Mouse (Mus musculus) gastrocnemius, adult 2 months (tissue): ENCODE results near the gene Hmox1. TPM values are rescaled to one million over a fixed set of nuclear protein-coding genes. Genes with fewer than 3 reads are reported as not detected.

Experiments
- DNase-seq: peaks from one replicate; pipeline ENCODE4 v3.0.0; 2022
- H3K27ac ChIP-seq: fragments of 200-600 bp; 2 replicates; pipeline ENCODE4 v1.8.1; 2022; ENCODE audit warnings: mild to moderate bottlenecking
- H3K4me3 ChIP-seq: fragments of 200-600 bp; 2 replicates; pipeline ENCODE4 v1.8.1; 2022; ENCODE audit warnings: mild to moderate bottlenecking, moderate library complexity
- CTCF ChIP-seq: fragments of 200-600 bp; IDR thresholded peaks from 2 replicates; pipeline ENCODE4 v1.8.1; 2022; ENCODE audit warnings: antibody characterized with exemption, mild to moderate bottlenecking, moderate library complexity
- intact Hi-C: fragments of 180-260 bp; cut with DNase I; formaldehyde crosslinking; loops from one replicate; pipeline ENCODE4 v1.15.1; 2025
- total RNA-seq, 2 experiments: library from RNA; stranded (reverse); gene quantifications; 2 replicates each; pipeline ENCODE4 v1.2.3; 2021

Hmox1 gene
- total RNA-seq, 2 experiments from 2014 or later, result 5.8 to 7.4 TPM

- Histone ChIP-seq H3K4me3 (no peak overlapping the region), H3K27ac (no peak overlapping the region)
- no peak for DNase-seq
- intact Hi-C loops, result no loop called here
- no peak for TF ChIP-seq CTCF
These were observed 44.1 kb downstream of the Hmox1 start for GRCm38 (mm10) chr8:75137536-75137935.

Other genes with a start within 250 kb of the Hmox1 start
- gene Isx, start 220.4 kb upstream of the Hmox1 start, total RNA-seq, result not detected
- 1 to 10 TPM; 8.3 to 9.9 TPM for gene Hmgxb4, start 100.3 kb upstream of the Hmox1 start, total RNA-seq
- gene Tom1, start 59.9 kb upstream of the Hmox1 start, total RNA-seq, result 10 to 100 TPM; 45.9 to 49.7 TPM
- 1 to 10 TPM in 1 of 2 experiments, under 1 TPM in 1; 0.89 to 1.1 TPM for gene Mcm5, start 15.9 kb downstream of the Hmox1 start, total RNA-seq
- 10 to 100 TPM; 23.7 to 46.3 TPM for gene Rasd2, start 120.3 kb downstream of the Hmox1 start, total RNA-seq